Mouse (Mus musculus) liver, postnatal 0 days (tissue): ENCODE results near the gene Cgrrf1.

ENCODE experiments used
- CTCF ChIP-seq: sonication (generic); IDR thresholded peaks from 2 replicates; pipeline ENCODE4 v1.5.1; 2016; ENCODE audit warnings: antibody characterized with exemption, low read depth
- EP300 ChIP-seq: IDR thresholded peaks from 2 replicates; pipeline ENCODE4 v1.6.1; 2016; ENCODE audit warnings: antibody characterized with exemption, low read depth, mild to moderate bottlenecking

DNA sequence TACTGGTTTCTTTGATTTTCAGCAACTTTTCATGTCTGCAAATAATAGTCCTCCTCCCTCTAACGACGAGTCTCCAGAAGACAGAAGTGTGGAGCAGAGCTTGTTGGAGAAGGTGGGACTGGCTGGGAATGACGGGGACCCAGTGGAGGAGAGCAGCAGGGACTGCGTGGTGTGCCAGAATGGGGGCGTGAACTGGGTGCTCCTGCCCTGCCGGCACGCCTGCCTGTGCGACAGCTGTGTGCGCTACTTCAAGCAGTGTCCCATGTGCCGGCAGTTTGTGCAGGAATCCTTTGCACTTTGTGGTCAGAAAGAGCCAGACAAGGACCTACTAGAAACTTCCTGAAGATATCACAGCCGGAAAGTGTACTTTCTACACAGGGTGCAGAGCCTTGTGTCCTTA lies 21.8 kb downstream of the Cgrrf1 start:
- TF ChIP-seq CTCF (no peak), EP300 (no peak)
